Mouse (Mus musculus) thymus, postnatal 14 days (tissue): Measurements from ENCODE around the gene Olfr1472.
"Not testable (repeated sequence)": the region's sequence is repeated elsewhere in the genome, so short reads cannot be mapped to it uniquely, and the experiment has no call there.

Experiments
- DNase-seq: peaks from one replicate; pipeline ENCODE4 v3.0.0; 2021

Gene Olfr1472

DNA sequence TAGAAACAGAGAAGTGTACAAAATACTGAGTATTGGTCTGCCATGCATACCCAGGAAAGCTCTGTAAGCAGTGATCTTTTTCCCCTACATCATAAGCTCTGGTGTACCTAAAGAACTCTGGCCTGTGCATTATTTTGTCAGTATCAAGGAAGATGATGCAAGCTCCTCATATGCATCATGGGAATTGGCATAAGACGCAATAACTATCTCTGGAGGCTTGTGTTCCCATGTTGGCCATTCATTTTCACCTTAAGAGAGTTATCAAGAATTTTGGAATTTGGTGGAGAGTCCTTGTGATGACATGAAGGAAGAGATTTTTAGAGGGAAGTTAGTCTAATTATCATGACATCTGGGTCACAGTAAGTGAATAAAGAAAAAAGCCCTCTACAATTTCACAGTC lies at the start of gene Olfr1472:
Gene Olfr1472, minus strand, starts transcription at position 101 of the 400 bp plus-strand sequence.
- DNase-seq, result no peak

DNA sequence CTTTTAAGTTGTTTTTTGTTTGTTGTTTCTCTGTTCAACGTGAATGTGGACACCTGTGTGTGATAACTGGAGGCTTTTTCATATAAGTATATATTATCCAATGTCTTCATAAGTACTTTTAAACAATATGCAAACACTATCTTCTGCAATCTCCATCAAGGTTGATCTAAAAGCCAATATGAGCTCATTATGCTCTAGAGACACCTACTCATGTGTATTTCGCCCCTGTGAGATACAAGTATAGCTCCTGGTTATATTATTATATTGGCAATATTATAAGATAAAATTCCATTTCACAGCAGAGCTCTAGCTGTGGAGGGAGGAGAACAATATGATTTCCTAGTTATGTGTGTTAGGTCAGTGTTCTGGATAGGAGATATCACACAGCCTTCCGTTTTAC lies 44.4 kb upstream of the Olfr1472 start, which contains the start of gene Olfr1477:
Gene Olfr1477, plus strand, starts transcription at position 301 of the 400 bp plus-strand sequence.
- no peak for DNase-seq

DNA sequence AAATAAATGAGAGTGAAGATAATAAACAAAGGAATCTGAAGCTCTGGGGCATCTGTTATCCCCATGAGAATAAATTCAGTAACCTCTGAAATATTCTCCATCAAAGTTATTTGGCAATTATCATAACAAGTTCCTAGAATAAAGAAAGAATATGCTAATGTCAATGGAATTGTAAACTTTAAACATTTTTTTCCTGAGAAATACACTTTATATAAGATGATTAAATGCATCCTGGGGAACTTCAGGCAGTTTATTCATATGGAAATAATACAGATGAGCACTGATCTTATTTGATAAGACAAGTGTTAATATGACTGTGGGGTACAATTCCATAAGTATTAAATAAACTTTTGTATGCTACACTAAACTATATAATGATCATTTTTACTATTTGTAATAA lies 24.2 kb upstream of the Olfr1472 start, which contains the start of gene Olfr1475:
Gene Olfr1475, minus strand, starts transcription at position 101 of the 400 bp plus-strand sequence.
- no peak for DNase-seq

DNA sequence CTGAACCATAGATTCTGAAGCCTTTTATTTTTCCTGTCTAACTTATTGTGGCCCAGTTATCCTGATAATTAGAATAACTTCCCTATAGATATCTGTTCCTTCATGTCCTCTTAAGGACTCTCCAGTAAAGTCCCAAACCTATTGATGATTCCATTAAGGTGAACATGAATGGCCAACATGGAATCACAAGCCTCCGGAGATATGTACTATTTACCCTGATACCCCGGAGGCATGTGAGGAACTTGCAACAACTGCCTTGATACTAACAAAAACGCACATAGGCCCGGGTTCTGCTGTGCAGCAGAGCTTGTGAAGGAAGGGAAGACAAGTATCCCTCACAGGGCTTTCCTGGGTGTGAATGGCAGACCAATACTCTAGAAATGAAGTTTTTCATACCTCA lies 13.4 kb upstream of the Olfr1472 start, which contains the start of gene Olfr1474:
Gene Olfr1474, plus strand, starts transcription at position 301 of the 400 bp plus-strand sequence.
- DNase-seq, result not testable (repeated sequence)

- not testable (repeated sequence) for DNase-seq
Observed at GRCm38 (mm10) chr19:13443109-13443508, 12.8 kb downstream of the Olfr1472 start, which contains the start of gene Olfr1471. Gene Olfr1471 (plus strand): TSS chr19:13443409.

GRCm38 (mm10) chr19:13407549-13407948 lies 48.3 kb downstream of the Olfr1472 start, which contains the start of gene Olfr1469:
Gene Olfr1469 (plus strand): TSS chr19:13407849.
- DNase-seq, result no peak
